Mouse (Mus musculus) mature B cell (primary cell): ENCODE results near the gene Slc3a2.
"Not testable (repeated sequence)": the region's sequence is repeated elsewhere in the genome, so short reads cannot be mapped to it uniquely, and the experiment has no call there.

Experiments used
- in situ Hi-C: fragments of 300-500 bp; cut with MboI; formaldehyde crosslinking; loops from 2 replicates; pipeline ENCODE4 v1.14.3; 2019

The Slc3a2 gene

GRCm38 (mm10) chr19:8722907-8723573, at the start of gene Slc3a2:
Slc3a2 (minus strand) TSS chr19:8723369.
- in situ Hi-C loops = no loop called here

GRCm38 (mm10) chr19:8770567-8771270, 47.5 kb upstream of the Slc3a2 start, which contains the start of gene Tmem223:
Tmem223 (plus strand) TSS chr19:8770996.
- in situ Hi-C loops = no loop called here

- in situ Hi-C loops = no loop called here
Measured at GRCm38 (mm10) chr19:8765562-8765961, 42.4 kb upstream of the Slc3a2 start.

- in situ Hi-C loops = no loop called here
Measured at GRCm38 (mm10) chr19:8763276-8763675, 40.1 kb upstream of the Slc3a2 start.

GRCm38 (mm10) chr19:8760757-8761156, 37.6 kb upstream of the Slc3a2 start:
- in situ Hi-C loops = no loop called here

GRCm38 (mm10) chr19:8758899-8759298, 35.7 kb upstream of the Slc3a2 start:
- in situ Hi-C loops = no loop called here

GRCm38 (mm10) chr19:8757471-8757998, 34.4 kb upstream of the Slc3a2 start:
- in situ Hi-C loops = no loop called here

- in situ Hi-C loops = no loop called here
Measured at GRCm38 (mm10) chr19:8756635-8757387, 33.6 kb upstream of the Slc3a2 start, which contains the start of gene Nxf1. Nxf1 (plus strand) TSS chr19:8757073.

GRCm38 (mm10) chr19:8755652-8756051, 32.5 kb upstream of the Slc3a2 start:
- in situ Hi-C loops = no loop called here

- in situ Hi-C loops = no loop called here
Measured at GRCm38 (mm10) chr19:8747368-8747767, 24.2 kb upstream of the Slc3a2 start.

- in situ Hi-C loops = no loop called here
Measured at GRCm38 (mm10) chr19:8745382-8745781, 22.2 kb upstream of the Slc3a2 start.

GRCm38 (mm10) chr19:8742176-8742575, 19.0 kb upstream of the Slc3a2 start:
- in situ Hi-C loops = no loop called here

- in situ Hi-C loops = no loop called here
Measured at GRCm38 (mm10) chr19:8741243-8741869, 18.2 kb upstream of the Slc3a2 start, which contains the start of gene Stx5a. Stx5a (plus strand) TSS chr19:8741413.

- in situ Hi-C loops = no loop called here
Measured at GRCm38 (mm10) chr19:8740603-8741002, 17.4 kb upstream of the Slc3a2 start, which contains the start of gene 1700092M07Rik. 1700092M07Rik (plus strand) TSS chr19:8740718.

GRCm38 (mm10) chr19:8739646-8740045, 16.5 kb upstream of the Slc3a2 start:
- in situ Hi-C loops = no loop called here

GRCm38 (mm10) chr19:8738911-8739310, 15.7 kb upstream of the Slc3a2 start:
- in situ Hi-C loops = no loop called here

- in situ Hi-C loops = no loop called here
Measured at GRCm38 (mm10) chr19:8736160-8736467, 12.9 kb upstream of the Slc3a2 start.

- in situ Hi-C loops = no loop called here
Measured at GRCm38 (mm10) chr19:8735389-8736159, 12.4 kb upstream of the Slc3a2 start, which contains the start of gene Wdr74. Wdr74 (plus strand) TSS chr19:8735827.

- in situ Hi-C loops = no loop called here
Measured at GRCm38 (mm10) chr19:8734334-8734733, 11.2 kb upstream of the Slc3a2 start.

GRCm38 (mm10) chr19:8728335-8729099, 5.3 kb upstream of the Slc3a2 start:
- in situ Hi-C loops = not testable (repeated sequence)
